Mouse (Mus musculus) forebrain, postnatal 0 days (tissue): ENCODE data around the gene Pcca. TPM values are rescaled to one million over a fixed set of nuclear protein-coding genes. Genes with fewer than 3 reads are reported as not detected.

Experiments used
- ATAC-seq: fragments of 200-750 bp; cut with Nextera tagmentation; 2 replicates; pipeline ENCODE4 v1.8.0; 2017; ENCODE audit warnings: mild to moderate bottlenecking, moderate library complexity
- DNase-seq: peaks from one replicate; pipeline ENCODE4 v3.0.0-alpha.2; 2015
- H3K27ac ChIP-seq: fragments of 300-500 bp; sonication (generic); 2 replicates; pipeline ENCODE4 v1.5.1; 2014; ENCODE audit warnings: low read depth, mild to moderate bottlenecking, antibody characterized with exemption, low read length, moderate library complexity, mixed read lengths
- H3K27me3 ChIP-seq: fragments of 300-500 bp; sonication (generic); 2 replicates; pipeline ENCODE4 v1.6.1; 2014; ENCODE audit warnings: mild to moderate bottlenecking, low read length, mixed read lengths; ENCODE audit not compliant: insufficient read depth
- H3K36me3 ChIP-seq: fragments of 300-500 bp; sonication (generic); 2 replicates; pipeline ENCODE4 v1.6.1; 2014; ENCODE audit warnings: mild to moderate bottlenecking, moderate library complexity; ENCODE audit not compliant: insufficient read depth
- H3K4me1 ChIP-seq: fragments of 300-500 bp; sonication (generic); 2 replicates; pipeline ENCODE4 v1.6.1; 2014; ENCODE audit warnings: antibody characterized with exemption; ENCODE audit not compliant: insufficient read depth
- H3K4me2 ChIP-seq: fragments of 300-500 bp; sonication (generic); 2 replicates; pipeline ENCODE4 v1.6.1; 2014; ENCODE audit warnings: low read depth, mild to moderate bottlenecking, moderate library complexity
- H3K4me3 ChIP-seq: fragments of 300-500 bp; sonication (generic); 2 replicates; pipeline ENCODE4 v1.5.1; 2014; ENCODE audit warnings: low read depth, low read length, mixed read lengths
- H3K9ac ChIP-seq: fragments of 300-500 bp; sonication (generic); 2 replicates; pipeline ENCODE4 v1.6.1; 2014; ENCODE audit warnings: mild to moderate bottlenecking
- H3K9me3 ChIP-seq: fragments of 300-500 bp; sonication (generic); 2 replicates; pipeline ENCODE4 v1.6.1; 2016; ENCODE audit warnings: low read length
- CTCF ChIP-seq: sonication (generic); IDR thresholded peaks from 2 replicates; pipeline ENCODE4 v1.5.1; 2016; ENCODE audit warnings: antibody characterized with exemption, control low read depth, low read depth
- WGBS: fragments of 180-500 bp; shearing (Covaris S2); extraction: QIAGEN DNeasy Blood & Tissue Kit; methylation state at CpG from one replicate; pipeline ENCODE4 v1.1.7; 2014; 5-methylcytosine and 5-hydroxymethylcytosine counted together
- polyA plus RNA-seq: library from polyadenylated mRNA; unstranded; fragments of >200 nt; fragmentation: Nextera tagmentation; extraction: Ambion mirVana; gene quantifications from 2 replicates; pipeline ENCODE4 v1.2.1, GENCODE M21; 2015
- total RNA-seq: library from RNA; depleted of rRNA; stranded (reverse); fragments of >200 nt; gene quantifications from 2 replicates; pipeline ENCODE4 v1.2.3, GENCODE M21; 2014

Pcca gene
- total and polyA plus RNA-seq, 2 experiments from 2014 or later = 12.4 to 29.4 TPM

DNA sequence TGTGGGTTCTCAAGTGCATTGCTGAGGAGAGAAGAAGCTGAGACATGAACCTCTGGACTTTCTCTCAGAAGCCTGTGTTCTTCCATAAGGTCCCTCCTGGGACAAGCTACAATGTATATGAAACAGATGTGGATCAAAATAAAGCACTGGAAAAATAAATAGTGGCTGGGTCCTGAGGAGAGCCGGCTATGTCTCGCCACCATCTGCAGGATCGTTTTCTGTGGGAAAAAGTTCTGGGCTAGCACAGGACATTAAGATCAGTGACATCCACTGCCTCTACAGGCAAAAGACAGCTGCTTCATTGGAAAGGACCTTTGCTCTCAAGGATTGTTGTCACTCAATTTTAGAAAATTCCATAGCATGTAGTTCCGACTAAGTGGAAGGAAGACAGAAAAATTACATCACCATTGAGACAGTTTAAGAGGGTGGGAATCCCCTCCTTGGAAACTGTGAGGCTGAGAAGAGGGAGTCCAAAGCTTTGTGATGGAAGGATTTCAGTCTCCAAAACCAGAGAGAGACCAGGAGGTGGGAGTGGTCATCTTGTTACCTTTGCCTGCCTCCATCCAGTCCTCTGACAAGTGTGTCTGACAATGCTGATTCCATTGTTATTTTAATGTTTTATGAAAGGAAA, 196.9 kb downstream of the Pcca start:
- Histone ChIP-seq H3K36me3 (no peaks in the 10 kb centered on the region), H3K4me1 (no peaks in the 10 kb centered on the region), H3K27me3 (no peaks in the 10 kb centered on the region), H3K9me3 (no peaks in the 10 kb centered on the region), H3K4me3 (no peak overlapping the region), H3K4me2 (no peak overlapping the region), H3K9ac (no peak overlapping the region), H3K27ac (no peak overlapping the region)
- 85% methylated on average over 4 of the region's 4 CpGs for WGBS
- ATAC-seq = no peak
- no peak for TF ChIP-seq CTCF
- no peak for DNase-seq

- H3K27ac ChIP-seq = no peak overlapping the region
- no peaks in the 10 kb centered on the region for H3K9me3 ChIP-seq
- H3K27me3 ChIP-seq = no peaks in the 10 kb centered on the region
- no peak for TF ChIP-seq CTCF
- no peak for DNase-seq
- no peaks in the 10 kb centered on the region for H3K36me3 ChIP-seq
- no peak for ATAC-seq
- no peak overlapping the region for H3K9ac ChIP-seq
- H3K4me1 ChIP-seq = no peaks in the 10 kb centered on the region
- no peak overlapping the region for H3K4me2 ChIP-seq
- H3K4me3 ChIP-seq = no peak overlapping the region
Observed at GRCm38 (mm10) chr14:122736806-122737205, 202.7 kb downstream of the Pcca start.

DNA sequence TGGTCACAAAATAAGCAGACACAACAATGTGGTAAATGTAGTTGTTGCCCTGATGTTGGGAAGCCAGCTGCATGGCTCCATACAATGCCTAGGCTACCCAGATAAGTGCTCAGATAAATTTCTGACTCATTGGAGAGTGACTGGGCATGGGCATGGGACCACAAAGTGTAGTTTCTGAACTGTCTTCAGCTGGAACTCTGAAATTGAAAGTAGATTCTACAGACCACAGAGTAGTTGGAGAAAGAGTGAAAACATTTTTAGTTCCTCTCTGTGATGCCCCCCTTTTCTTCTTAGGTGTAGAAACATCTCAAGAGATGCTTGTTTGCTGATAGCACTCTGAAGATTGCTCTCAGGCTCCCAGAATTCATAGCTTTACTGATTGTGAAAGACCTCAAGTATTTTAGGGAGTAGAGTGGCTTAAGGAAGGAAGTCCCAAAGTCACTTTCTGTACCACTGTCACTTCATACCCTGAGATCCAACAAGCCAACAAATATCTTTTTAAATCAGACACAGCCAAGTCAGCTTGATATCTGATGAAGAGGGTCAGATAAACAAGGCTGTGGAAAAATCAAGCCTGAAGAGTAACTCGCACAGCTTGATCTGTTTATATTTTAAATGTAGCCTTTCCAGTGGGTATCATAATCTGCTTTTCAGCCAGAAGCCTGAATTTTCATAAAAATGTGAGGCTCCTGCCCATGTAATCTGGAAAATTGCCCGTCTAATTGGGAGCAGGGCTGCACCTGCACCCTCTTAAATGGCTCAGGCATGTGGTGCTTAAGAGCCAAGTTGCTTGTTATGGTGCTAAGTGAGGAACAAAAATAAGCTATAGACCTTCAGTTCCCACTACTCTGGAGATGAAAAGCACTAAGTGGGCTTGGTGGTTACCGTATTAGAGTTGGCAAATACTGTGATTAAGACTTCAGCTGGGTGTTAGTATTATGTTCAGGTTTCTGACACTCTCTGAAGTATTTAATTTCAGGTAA, 214.0 kb downstream of the Pcca start:
- H3K4me3 ChIP-seq = no peak overlapping the region
- no peak overlapping the region for H3K9ac ChIP-seq
- TF ChIP-seq CTCF = no peak
- H3K36me3 ChIP-seq = no peaks in the 10 kb centered on the region
- WGBS = 37% methylated on average over 3 of the region's 3 CpGs
- DNase-seq (no peak), ATAC-seq (no peak)
- no peaks in the 10 kb centered on the region for H3K9me3 ChIP-seq
- no peaks in the 10 kb centered on the region for H3K4me1 ChIP-seq
- H3K27me3 ChIP-seq = no peaks in the 10 kb centered on the region
- no peak overlapping the region for H3K4me2 ChIP-seq
- H3K27ac ChIP-seq = no peak overlapping the region

GRCm38 (mm10) chr14:122751552-122751951, 217.4 kb downstream of the Pcca start:
- no peak for TF ChIP-seq CTCF
- WGBS = 93% methylated on average over 1 of the region's 1 CpGs
- ATAC-seq (no peak), DNase-seq (no peak)
- Histone ChIP-seq H3K9ac (no peak overlapping the region), H3K4me2 (no peak overlapping the region), H3K27ac (no peak overlapping the region), H3K4me3 (no peak overlapping the region), H3K9me3 (no peaks in the 10 kb centered on the region), H3K4me1 (no peaks in the 10 kb centered on the region; the same call in 1 of the 2 replicates), H3K36me3 (no peaks in the 10 kb centered on the region), H3K27me3 (no peaks in the 10 kb centered on the region)

DNA sequence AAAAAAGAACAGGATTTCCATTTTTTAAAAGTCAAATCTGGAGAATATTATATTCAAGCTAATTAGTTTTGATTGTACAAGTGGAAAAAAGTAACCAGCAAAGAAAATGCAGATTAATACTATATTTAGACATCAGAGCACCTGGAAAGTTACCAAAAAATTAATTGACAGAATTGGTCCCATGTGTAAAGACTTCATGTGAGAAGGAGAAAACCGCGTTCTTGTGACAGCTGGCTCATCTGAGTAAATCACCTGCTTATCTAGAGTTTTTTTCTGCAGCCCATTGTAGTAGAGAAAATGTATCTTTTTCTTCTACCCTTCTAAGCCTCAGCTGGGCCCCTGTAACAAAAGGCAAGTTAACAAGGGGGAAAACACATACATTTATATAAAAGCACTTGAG, 219.2 kb downstream of the Pcca start:
- Histone ChIP-seq H3K9me3 (no peaks in the 10 kb centered on the region), H3K36me3 (no peaks in the 10 kb centered on the region), H3K27me3 (no peaks in the 10 kb centered on the region), H3K27ac (no peak overlapping the region), H3K4me1 (no peaks in the 10 kb centered on the region; the same call in 1 of the 2 replicates), H3K9ac (no peak overlapping the region), H3K4me3 (no peak overlapping the region), H3K4me2 (no peak overlapping the region)
- no peak for TF ChIP-seq CTCF
- DNase-seq (no peak), ATAC-seq (no peak)
- WGBS = 17% methylated on average over 2 of the region's 2 CpGs

GRCm38 (mm10) chr14:122754311-122754710, 220.2 kb downstream of the Pcca start:
- Histone ChIP-seq H3K27me3 (no peaks in the 10 kb centered on the region), H3K9ac (no peak overlapping the region), H3K36me3 (no peaks in the 10 kb centered on the region), H3K4me3 (no peak overlapping the region), H3K4me1 (no peaks in the 10 kb centered on the region; the same call in 1 of the 2 replicates), H3K9me3 (no peaks in the 10 kb centered on the region), H3K4me2 (no peak overlapping the region), H3K27ac (no peak overlapping the region)
- no peak for DNase-seq
- no peak for TF ChIP-seq CTCF
- ATAC-seq = no peak
- 76% methylated on average over 3 of the region's 3 CpGs for WGBS

DNA sequence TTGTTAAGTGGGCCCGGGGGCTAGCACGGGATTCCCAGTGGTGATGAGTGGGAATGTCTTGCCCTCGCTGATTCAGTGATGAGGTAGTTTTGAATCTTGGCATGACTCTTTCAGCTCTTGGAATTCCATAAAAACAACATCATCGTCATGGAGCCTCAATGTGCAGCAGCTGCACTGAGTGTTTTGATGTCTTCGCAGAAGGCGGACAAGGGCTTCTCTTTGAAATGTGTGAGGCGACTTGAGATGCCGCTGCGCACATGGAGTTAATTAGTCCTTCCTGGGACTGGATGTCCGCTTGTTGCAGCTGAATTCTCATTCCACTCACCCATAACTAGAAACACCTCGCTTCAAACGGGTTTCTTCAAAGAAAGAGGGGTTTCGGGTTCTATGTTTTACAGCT, 221.4 kb downstream of the Pcca start:
- Histone ChIP-seq H3K27ac (no peak overlapping the region), H3K9me3 (no peaks in the 10 kb centered on the region), H3K4me3 (no peak overlapping the region), H3K4me2 (no peak overlapping the region), H3K36me3 (no peaks in the 10 kb centered on the region), H3K9ac (no peak overlapping the region), H3K27me3 (no peaks in the 10 kb centered on the region), H3K4me1 (no peaks in the 10 kb centered on the region; the same call in 1 of the 2 replicates)
- no peak for ATAC-seq
- TF ChIP-seq CTCF = no peak
- DNase-seq = no peak
- WGBS = 54% methylated on average over 13 of the region's 13 CpGs
